Mouse (Mus musculus): ENCODE measurements around the gene Bpi. TPM values are rescaled to one million over a fixed set of nuclear protein-coding genes. Genes with fewer than 3 reads are reported as not detected.

Gene Bpi
- 0.02 TPM in 1 of 2 replicates, not detected in the other for polyA plus RNA-seq (2012; rRNA removed)

DNA sequence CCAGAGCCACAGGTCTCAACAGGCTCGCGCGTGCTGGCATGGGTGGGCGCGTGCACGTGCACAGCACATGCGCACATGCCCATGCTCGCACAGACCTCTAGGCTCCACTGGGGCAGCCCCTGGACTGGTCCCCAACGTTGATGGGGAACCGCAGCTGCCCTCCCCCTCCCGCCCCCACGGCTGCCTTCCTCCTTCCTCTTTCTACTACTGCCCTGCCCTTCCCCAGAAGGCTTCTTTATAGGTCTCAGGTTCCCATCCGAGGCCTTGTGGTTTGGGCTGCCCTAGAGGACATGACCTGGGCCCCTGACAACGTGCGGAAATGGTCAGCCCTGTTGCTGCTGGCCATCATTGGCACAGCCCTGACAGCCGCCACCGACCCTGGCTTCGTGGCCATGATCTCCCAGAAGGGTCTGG is at the start of gene Bpi:
TSS of gene Bpi (plus strand) at position 90 of the 414 bp plus-strand sequence.

DNA sequence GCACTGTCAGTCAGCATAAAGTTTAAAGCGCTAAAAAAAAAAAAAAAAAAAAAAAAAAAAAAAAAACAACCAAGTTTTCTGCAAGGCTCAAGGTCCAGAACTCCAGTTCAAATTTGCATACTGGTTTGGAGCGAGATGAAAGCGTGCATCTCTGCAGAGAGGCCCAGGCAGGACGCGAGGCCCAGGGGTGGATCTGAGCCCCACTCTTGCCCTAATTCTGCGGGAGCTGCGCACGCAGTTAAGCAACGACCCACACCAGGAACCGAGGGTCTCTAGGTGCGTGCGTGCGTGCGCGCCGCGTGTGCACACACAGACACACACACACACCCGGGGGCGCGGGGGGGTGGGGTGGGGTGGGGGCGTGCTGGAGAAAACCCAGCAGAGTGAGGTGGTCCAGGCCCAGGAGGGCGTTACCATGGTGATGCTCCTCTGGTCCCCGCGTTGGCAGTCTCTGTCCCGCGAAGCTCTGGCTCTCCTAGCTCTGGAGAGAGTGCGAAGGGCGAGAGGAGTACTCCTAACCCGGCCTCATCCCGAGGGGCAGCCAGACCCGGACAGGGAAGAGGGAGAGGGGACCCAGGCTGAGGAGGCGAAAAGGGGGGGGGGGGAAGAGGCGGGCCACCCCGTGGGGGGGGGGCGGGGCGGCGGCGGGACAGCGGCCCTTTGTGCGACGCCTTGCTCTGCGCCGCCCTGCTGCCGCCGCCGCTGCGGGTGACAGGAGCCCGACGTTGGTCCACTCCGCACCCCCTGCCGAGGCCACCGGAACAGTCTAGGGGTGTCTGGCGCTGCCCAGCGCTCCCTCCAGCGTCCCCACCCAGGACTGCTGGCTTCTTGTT is 29.0 kb upstream of the Bpi start, which contains the start of gene D630003M21Rik:
TSS of gene D630003M21Rik (minus strand) at position 553 of the 833 bp plus-strand sequence.

DNA sequence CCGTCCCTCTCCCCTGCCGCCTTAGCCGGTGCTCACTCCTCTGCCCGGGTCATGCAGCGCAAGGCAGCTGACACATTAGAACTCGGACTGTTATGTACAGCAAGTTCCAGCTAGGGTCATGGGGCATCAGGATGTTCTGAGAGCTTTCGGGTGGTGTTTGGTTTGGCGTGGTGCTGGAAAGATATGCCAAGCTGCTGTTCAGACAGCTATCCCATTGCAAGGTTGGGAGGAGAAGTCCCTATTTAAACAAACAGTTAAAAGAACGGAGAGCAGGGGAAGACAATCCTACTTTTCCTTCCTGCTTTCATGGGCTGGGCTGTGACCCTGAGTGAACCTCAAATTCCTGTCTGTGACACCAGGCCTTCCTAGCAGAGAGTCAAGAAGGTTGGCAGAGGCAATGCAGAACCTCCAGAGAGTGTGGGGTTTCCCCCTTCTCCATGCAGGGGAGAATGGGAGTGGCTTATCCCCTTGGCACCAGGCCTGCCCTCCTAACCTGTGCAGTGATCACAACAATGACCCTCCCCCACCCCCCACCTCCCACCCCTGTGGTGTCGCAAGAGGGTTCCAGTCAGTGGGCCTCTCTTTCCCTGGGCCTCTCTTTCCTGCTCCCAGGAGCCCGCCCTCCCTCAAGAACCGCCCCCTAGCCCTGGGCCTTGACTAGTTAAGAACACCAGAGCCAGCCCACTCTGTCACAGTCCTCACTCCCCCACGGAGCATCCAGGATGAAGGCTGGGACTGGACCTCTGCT is 48.2 kb downstream of the Bpi start, which contains the start of gene Lbp:
TSS of gene Lbp (plus strand) at position 546 of the 748 bp plus-strand sequence.

Other genes with a start within 250 kb of the Bpi start
- 8.0 and 8.3 TPM in 2 replicates for gene Tti1, start 229.7 kb upstream of the Bpi start, polyA plus RNA-seq (2012; rRNA removed)
- 10.4 and 11.9 TPM in 2 replicates for gene Rprd1b, start 229.6 kb upstream of the Bpi start, polyA plus RNA-seq (2012; rRNA removed)
- 48.9 and 49.6 TPM in 2 replicates for gene Tgm2, start 111.7 kb upstream of the Bpi start, polyA plus RNA-seq (2012; rRNA removed)
- 0.86 and 1.0 TPM in 2 replicates for gene D630003M21Rik, start 28.9 kb upstream of the Bpi start, polyA plus RNA-seq (2012; rRNA removed)
- gene Lbp, start 48.4 kb downstream of the Bpi start, polyA plus RNA-seq (2012; rRNA removed), result 148 and 149 TPM in 2 replicates
- gene Snhg11, start 117.5 kb downstream of the Bpi start, polyA plus RNA-seq (2012; rRNA removed), result 4.6 and 8.1 TPM in 2 replicates
- gene Ralgapb, start 151.8 kb downstream of the Bpi start, polyA plus RNA-seq (2012; rRNA removed), result 3.6 TPM in 2 replicates
- gene Adig, start 244.5 kb downstream of the Bpi start, polyA plus RNA-seq (2012; rRNA removed), result not detected in 2 replicates